Mouse (Mus musculus) retina, postnatal 7 days (tissue): ENCODE measurements at regions not wholly inside any gene's neighbourhood (a gene's known extent, or its start where the extent isn't known, plus 50 kb on each side); places are given as distances from the start of the nearest gene placed in this dataset.
"Not testable (repeated sequence)": the region's sequence is repeated elsewhere in the genome, so short reads cannot be mapped to it uniquely, and the experiment has no call there.

ENCODE experiments used
- DNase-seq: peaks from one replicate; pipeline ENCODE4 v3.0.0-alpha.2; 2012; ENCODE audit warnings: low read depth, low spot score

DNA sequence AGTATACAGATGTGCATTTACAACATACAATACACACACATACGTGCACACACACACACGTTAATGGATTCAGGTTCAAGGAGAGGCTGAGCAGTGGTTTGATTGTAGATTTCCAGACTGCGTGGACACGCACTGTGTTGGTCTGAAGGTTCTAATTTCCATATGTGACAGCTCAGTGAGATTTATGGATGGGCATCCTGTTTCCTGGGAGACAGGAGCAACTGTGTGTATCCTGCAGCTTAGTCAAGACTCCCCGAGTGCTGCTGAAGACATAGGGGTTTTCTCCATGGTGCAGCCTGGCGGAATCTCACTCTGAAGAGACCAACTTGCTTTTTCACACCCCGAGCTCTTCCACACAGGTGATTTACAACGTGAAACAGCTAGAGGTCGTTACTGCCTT lies 119.3 kb upstream of the Foxk1 start:
- no peak for DNase-seq

DNA sequence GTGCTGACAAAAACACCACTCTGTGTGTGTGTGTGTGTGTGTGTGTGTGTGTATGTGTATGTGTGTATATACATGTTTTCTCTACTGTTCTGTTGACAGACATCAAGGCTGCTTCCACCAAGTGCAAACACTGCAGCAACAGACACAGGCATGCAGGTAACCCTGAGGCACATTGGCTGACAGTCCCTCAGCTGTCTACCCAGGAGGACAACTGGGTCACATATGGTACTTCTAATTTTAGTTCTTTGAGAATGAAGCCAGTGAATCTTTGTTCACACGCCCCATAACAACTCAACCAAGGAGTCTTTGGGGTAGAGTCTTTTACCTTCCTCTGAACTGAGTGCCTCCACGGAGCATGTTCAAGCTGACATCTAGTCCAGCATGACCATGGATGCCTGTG lies 113.3 kb upstream of the Foxk1 start:
- DNase-seq, result no peak

DNA sequence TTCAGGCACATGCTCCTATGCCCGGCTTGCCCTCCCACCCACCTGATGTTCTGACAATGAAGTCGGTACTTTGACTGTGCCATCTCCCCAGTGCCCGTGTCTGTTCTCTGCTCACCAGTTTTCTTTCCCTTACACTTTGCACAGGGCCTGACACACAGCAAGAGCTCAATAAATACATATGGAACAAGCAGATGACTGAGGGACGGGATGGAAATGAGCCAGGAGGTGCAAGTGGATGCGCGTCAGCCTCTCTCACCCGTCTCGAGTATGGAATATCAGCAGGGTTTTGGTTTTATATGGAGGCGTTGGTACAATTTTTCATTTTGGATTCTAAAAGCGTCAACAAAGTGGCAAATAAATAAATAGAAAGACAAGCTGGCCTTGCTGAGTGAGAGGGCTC lies 109.8 kb upstream of the Foxk1 start:
- no peak for DNase-seq

DNA sequence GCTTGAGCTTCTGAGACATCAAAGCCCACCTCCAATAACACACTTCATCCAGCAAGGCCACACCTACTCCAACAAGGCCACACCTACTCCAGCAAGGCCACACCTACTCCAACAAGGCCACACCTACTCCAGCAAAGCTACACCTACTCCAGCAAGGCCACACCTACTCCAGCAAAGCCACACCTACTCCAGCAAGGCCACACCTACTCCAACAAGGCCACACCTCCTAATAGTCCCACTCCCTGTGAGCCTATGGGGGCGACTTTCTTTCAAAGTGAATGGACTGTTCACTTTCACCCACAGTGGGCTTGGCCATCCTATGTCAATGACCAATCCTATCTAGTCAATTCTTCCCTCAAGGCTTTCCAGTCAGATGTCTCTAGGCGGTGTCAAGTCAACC lies 104.9 kb upstream of the Foxk1 start:
- DNase-seq, result not testable (repeated sequence)

DNA sequence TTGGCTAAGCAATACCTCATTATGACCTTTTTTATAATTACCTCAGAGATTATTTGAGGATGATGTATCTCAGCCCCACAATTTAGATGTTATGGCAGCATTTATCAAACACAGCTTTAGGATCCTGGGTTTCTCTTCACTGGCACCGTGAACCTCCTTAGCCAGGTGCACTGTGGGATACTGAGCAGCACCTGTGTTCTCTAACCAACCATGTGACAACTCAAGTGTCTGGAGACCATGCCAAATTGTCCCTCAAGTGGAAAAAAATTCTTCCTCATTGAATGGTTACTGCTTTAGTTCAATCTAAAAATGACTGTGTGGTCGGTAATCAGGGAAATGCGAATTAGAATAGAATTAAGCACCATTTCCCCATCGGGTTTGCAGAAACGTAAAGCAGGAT lies 101.7 kb upstream of the Foxk1 start:
- DNase-seq, result no peak

DNA sequence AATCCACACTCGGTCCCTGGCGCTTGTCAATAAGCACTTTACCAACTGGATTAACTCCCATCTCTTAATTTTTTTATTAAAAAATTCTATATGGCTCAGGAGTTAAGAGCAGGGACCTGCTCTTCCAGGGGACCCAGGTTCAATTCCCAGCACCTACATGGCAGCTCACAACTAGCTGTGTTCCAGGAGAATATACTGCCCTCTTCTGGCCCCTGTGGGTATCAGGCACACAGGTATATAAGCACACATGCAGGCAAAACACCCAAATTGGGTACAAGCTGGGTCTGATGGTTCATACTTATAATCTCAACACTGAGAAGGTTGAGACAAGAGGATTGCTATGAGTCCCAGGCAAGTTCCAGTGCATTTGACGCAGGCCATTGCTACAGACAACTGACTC lies 92.8 kb upstream of the Foxk1 start:
- DNase-seq, result no peak

DNA sequence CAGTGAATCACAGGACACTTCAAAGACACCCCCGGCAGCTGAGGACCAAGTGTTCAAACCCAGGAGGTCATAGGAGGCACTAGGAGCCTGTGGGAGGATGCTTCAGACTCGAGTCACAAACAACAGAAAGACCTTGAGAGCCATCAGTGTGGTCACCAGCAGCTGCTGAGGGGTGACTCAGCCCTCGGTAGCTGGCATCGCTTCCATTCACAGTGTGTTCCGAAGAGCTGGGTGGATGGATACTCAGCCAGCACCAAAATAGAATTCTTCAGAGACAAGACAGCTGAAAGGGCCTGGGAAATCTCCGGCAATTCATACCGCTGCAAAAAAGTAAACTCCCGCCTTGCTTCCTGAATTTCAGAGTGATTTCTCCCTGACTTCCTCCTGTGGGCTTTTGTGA lies 87.4 kb upstream of the Foxk1 start:
- no peak for DNase-seq

DNA sequence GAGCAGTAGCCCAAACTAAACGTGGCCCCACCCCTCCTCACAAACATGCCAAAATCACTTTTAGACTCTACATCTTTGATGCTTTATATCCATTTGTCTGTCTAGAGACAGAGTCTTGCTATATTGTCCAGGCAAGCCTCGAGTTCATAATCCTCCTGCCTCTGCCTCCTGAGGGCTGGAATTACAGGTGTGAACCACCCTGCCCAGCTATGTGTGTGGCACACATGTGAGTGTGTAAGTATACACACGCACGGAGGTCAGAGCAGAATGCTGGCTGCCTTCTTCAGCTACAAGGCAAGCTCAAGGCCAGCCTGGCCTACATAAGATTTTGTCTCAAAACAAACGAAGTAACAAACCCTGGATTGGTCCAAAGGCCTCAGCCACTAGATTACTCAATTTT lies 86.8 kb upstream of the Foxk1 start:
- DNase-seq, result no peak

DNA sequence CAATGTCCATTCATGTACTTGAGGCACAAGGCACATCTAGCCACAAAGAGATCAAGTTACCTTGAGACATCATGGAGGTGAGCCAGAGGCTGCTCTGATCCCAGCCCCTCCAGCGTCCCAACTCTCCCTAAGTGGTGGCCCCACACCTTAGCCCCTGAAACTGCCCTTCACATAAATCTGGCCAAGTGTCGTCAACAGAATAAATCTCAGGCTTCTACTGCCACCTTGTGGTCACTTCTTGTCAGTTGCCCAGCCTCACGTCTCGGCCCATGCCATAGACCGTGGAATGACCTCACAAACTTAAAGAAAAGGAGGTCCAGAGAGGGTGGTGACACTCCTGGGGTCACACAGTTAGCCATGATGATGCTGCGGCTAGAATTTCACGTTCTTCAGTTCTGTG lies 82.0 kb upstream of the Foxk1 start:
- DNase-seq, result peak; percentile 72

DNA sequence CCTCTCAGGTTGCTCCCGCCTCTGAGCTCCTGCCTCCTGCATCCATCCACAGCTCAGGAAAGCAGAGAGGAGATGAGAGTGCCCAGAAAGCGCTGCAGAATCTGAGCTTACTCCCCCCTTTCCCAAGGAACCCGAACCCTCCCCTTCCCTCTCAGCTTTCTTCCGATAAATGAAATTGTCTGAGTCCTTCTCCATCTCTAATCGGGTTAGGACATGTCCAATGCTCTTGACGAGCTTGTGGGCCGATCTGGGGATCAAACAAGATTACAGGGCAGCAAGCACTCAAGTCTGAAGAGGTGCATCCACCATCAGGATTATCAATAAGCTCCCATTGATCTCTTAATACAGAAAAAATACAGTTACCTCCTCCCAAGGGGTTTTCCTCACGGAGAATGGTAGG lies 80.0 kb upstream of the Foxk1 start:
- DNase-seq, result peak; percentile 52

DNA sequence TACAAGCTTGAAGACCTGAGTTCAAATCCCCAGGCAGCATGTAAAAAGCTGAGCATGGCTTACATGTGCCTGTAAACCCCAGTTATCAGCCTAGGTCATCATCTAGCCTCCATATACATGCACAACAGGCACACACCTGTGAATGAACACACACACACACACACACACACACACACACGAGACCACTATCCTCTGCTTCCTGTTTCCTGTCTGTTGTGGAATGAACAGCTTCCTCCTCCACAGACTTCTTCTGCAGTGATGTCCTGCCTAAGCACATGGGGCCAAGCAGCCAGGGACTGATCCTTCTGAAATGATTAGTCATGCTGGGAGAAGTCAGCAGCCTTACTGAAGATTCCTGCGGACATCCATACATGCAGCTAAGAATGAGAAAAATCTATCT lies 76.4 kb upstream of the Foxk1 start:
- DNase-seq, result no peak

DNA sequence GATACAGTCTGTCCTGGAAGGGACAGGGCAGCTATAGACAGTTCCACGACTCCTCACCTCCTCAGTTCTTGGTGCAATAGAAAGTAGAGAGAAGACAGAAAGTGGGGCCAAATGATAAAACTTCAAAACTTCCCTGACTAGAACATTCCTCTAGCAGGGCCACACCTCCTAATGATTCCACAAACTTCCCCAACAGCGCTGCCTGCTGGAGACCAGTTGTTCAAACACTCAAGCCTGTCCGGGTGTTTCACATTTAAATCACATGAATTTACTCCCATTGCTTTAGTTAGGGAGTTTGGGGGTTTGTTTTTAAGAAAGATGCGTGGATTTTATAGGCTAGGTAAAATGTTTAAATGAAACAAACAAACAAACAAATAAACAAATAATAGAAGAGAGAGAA lies 75.7 kb upstream of the Foxk1 start:
- DNase-seq, result no peak

DNA sequence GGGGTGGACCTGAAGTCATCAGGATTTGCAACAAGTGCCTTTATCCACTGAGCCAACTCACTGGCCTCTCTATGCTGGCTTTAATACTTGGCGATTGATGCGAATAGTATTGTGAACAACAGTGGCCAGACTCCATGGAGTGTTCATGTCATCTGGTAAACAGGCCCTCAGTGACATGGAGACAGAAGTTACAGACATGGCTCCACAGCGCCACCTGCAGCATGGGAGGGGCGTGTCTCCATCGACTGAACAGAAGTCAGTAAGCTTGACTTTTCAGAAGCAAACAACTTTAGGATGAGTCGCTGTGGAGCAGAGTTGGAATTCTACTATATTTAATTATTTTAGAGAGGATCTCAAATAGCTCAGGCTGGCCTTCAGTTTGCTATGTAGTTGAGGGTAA lies 74.0 kb upstream of the Foxk1 start:
- peak; percentile 8 for DNase-seq

DNA sequence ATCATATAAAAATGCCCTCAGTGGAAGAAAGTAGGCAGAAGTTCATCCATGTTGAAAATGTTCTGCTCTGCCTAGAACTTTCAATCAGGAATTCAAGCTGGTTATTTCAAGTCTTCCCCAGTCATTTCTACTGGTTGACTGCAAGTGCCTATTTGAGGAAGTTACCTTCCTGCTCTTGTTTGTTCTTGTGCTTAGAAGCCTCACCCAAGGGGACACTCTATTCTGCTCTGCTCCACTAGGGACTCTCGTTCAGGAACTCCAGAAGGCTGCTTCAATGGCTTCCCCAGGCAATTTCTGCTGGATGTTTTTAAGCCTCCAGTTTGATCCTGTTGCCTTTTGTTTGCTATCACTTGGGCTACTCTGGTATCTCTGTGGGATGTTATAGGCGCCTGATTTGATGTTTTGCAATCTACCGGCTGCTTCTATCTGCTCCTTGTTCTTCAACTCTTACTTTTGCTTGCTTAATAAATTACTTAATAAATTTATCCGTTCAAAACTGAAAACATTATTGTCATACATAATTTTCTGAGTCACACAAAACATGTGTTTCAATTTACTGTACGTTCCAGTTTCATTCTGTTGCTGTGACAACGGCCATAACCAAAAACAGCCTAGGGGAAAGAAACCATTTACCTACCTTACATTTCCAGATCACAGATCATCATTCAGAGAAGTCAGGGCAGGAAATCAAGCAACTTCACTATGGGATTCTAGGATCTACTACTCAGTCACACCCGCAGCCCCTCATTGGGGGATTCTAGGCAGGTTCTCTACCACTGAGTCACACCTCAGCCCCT lies 71.4 kb upstream of the Foxk1 start:
- DNase-seq, result no peak

DNA sequence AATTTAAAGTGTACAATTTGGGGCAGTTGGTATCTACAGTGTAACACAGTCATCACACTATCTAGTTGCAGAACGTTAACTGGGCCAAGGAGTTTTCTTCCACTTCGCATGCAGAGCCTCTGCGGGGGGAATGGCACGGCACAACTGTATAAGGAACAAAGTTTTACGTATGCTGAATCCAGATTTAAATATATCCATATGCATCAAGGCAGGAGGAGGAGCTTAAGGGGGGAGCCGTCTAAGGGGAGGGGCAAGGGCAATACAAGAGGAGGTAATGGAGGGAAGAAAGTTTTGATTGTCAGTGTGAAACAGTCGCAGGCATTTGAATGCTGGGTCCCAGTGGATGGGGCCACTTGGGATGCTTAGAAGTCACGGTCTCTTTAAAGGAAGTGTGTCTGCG lies 68.6 kb upstream of the Foxk1 start:
- DNase-seq, result no peak

DNA sequence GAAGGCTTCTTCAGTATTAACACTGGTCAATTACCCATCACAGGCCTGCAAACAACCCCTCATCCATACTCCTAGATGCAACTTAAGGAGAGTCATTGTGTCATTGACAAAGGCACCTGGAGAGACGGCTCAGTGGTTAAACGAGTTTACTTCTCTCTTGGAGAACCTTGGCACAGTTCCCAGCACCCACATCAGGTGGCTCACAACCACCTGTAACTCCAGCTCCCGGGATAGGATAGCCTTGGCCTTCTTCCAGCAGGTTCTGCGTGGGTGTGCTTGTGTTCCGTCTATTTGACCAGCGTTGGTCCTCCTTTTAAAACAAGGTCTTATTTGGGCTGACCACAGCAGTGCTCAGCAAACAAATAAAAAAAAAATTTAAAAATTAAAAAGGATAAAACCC lies 63.9 kb upstream of the Foxk1 start:
- DNase-seq, result no peak

DNA sequence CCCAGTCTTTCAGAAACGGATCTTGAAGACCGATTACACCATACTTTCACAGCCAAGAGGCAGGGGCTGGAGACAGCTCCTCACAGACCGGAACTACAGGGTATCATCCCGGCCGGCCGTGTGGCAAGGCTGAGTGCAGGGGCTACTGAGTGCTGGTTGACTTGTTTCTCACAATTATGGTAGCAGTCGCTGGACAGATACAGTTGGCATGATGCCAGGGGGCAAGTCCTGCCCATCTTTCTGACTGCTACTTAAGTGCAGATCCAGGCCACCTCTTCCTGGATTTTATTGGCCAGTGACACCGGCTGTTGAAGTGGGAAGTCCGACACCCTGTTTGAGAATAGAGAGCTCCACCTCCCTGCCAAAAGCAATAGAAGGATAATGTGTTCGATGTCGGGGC lies 63.2 kb upstream of the Foxk1 start:
- DNase-seq, result no peak

DNA sequence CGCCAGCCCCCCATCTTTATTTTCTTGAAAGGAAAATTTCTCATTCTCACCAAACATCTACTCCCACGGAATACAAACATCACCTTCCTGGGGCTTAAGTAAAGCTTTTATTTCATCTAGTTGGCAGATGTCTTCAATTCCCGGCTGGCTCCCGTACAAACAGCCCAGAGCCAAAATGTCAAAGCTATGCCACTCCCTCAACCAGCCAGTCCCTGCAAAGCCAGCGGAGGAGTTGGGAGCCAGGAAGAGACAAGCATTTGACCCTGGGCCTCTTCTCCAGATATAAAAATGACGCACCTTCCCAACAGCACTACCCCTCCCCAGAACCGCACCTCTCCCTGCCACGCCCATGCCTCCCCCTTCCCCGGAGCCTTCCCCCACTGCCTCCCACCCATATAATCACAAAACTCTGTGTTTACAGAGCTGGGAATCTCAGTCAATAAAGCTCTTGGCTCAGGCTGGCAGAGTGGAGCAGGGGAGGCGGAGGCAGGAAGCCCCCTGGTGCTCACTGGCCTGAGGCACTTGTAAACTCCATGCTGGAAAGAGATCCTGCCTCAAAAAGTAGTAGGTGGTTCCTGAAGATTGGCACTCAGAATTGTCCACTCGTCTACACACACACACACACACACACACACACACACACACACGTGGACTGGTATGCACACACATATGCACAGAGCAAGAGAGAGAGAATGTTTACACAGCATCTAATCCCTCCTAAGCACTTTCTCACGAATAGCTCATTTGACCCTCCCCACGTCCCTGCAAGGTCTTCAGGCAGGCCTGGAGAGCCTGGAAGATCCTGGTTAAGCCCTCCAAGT lies 60.9 kb upstream of the Foxk1 start:
- DNase-seq, result no peak

DNA sequence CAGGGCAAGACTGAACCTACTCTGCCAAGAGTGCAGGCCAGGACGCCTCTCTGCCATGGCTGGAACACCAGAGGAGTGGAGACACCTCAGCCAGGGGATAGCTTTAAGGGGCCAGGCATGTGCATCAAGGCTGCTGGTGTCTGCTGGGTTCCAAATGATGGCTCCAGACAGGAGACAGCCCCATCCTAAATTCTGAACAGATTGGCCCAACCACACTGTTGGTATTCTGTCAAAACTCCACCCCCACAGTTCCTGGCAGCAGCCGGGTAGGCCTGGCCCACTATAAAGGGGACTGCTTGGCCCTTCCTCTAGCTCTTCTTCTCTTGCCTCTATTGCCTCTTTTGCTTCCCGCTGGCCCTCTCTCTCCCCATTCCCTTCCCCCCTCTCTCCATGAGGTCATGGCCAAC lies 60.3 kb upstream of the Foxk1 start:
- DNase-seq, result no peak

DNA sequence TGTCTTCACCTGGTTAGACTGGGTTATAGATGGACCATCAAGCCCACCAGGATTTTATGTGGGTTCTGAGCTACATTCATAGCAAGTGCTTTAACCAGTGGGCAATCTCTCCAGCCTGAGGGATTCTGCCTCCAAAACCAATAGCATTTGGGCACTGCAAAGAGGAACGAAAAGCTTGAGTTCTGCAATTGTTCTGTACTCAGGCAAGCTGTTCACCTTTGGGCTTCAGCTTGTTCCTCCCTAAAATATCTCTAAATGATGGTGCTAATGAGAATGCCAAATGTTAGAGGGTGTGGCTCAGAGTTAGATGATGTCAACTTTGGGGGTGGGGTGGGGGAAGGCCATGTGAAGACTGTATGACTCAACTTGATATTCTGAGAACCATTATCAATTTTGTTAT lies 54.8 kb upstream of the Foxk1 start:
- DNase-seq, result no peak

DNA sequence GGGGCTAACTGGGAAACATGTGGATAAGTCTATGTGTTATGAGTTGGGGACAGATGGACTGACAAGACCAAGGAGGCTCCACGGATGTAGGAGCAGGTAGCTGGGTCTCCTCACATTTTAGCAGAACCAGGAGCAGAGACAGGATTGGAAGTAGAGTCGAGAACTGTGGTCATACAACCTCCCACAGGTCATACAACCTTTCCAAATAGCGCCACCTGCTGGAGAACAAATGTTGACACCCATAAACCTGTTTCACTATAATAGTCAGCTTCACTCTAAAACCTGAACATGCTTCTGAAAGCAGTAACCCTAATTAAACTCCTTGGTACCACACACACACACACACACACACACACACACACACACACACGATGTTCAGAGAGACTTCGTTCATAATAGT lies 50.7 kb upstream of the Foxk1 start:
- DNase-seq, result no peak
